ENCODE assay signal across 27 mouse cellular contexts in genomic region chr14:32583696-32584095, GRCm38 (mm10). TPM values are rescaled to one million over a fixed set of nuclear protein-coding genes. Genes with fewer than 3 reads are reported as not detected.
"Had no signal": no experiment of that assay in that cellular context is flagged by ENCODE, and none has a peak within 500 bp of the region (broad histone marks: within the 10 kb centered on the region; RNA-seq: fewer than 3 reads in every experiment).

No protein-coding gene starts in this region.

- H3K4me3 ChIP-seq: layer of hippocampus, adult 2 months; limb, embryonic 10.5 days; limb, embryonic 13.5 days; liver, embryonic 12.5 days; liver, embryonic 15.5 days; lung, embryonic 15.5 days; neural tube, embryonic 12.5 days; neural tube, embryonic 15.5 days had no signal

- H3K9me3 ChIP-seq: limb, embryonic 10.5 days; limb, embryonic 13.5 days; liver, embryonic 12.5 days; liver, embryonic 15.5 days; lung, embryonic 15.5 days; neural tube, embryonic 12.5 days; neural tube, embryonic 15.5 days had no signal

- ATAC-seq: liver, embryonic 12.5 days had no signal

- H3K27ac ChIP-seq: kidney, postnatal 0 days; layer of hippocampus, adult 2 months; limb, embryonic 10.5 days; limb, embryonic 13.5 days; liver, embryonic 12.5 days; liver, embryonic 15.5 days; lung, embryonic 15.5 days; neural tube, embryonic 12.5 days; neural tube, embryonic 15.5 days; stomach, postnatal 0 days had no signal

- H3K4me1 ChIP-seq: limb, embryonic 10.5 days; limb, embryonic 13.5 days; liver, embryonic 12.5 days; liver, embryonic 15.5 days; lung, embryonic 15.5 days; neural tube, embryonic 12.5 days; neural tube, embryonic 15.5 days had no signal

- H3K27me3 ChIP-seq: liver, embryonic 15.5 days; lung, embryonic 15.5 days; neural tube, embryonic 12.5 days had no signal

- DNase-seq: kidney, postnatal 25 days; layer of hippocampus, adult 9-11 months; liver; lung, adult 18-20 months; lung, postnatal 10 days; lung, postnatal 36 days; midbrain, embryonic 14.5 days; right cerebral cortex, adult 18-20 months; right cerebral cortex, postnatal 14 days; right cerebral cortex, postnatal 4 days; thymus, adult 2 months; thymus, postnatal 14 days; thymus, postnatal 4 days had no signal

- H3K36me3 ChIP-seq: lung, embryonic 15.5 days had no signal

RNA-seq across cellular contexts. Expression of gene Prrxl1, which starts 15.5 kb away (rescaled TPM):
- total RNA-seq: layer of hippocampus, postnatal 25 days; left cerebral cortex, postnatal 25 days; megakaryocyte-erythroid progenitor cell, adult 5-6 weeks had no signal
- polyA plus RNA-seq: large intestine, adult 2 months; limb, embryonic 10.5 days; liver, embryonic 12.5 days had no signal
